ENCODE assay signal across 20 mouse cellular contexts in genomic region chr1:39644333-39644732, GRCm38 (mm10). TPM values are rescaled to one million over a fixed set of nuclear protein-coding genes. Genes with fewer than 3 reads are reported as not detected.
"Had no signal": no experiment of that assay in that cellular context is flagged by ENCODE, and none has a peak within 500 bp of the region (broad histone marks: within the 10 kb centered on the region; RNA-seq: fewer than 3 reads in every experiment).

No protein-coding gene starts in this region.

- ATAC-seq: midbrain, embryonic 16.5 days had no signal

- DNase-seq: kidney, adult 11 months; kidney, adult 9 months; kidney, postnatal 36 days; left cerebral cortex, postnatal 4 days; lung, embryonic 14.5 days; lung, postnatal 10 days; lung, postnatal 4 days; retina, postnatal 1 day; right cerebral cortex, postnatal 4 days; thymus, postnatal 4 days had no signal

- H3K27ac ChIP-seq: kidney, postnatal 0 days; layer of hippocampus, adult 2 months; limb, embryonic 13.5 days; liver, embryonic 15.5 days; midbrain, embryonic 12.5 days; neural tube, embryonic 13.5 days; stomach, embryonic 15.5 days had no signal

- H3K9me3 ChIP-seq: limb, embryonic 13.5 days; liver, embryonic 15.5 days; midbrain, embryonic 12.5 days; stomach, embryonic 15.5 days had no signal

- H3K27me3 ChIP-seq: stomach, embryonic 15.5 days had no signal

- H3K4me2 ChIP-seq: limb, embryonic 13.5 days; liver, embryonic 15.5 days; lung, embryonic 14.5 days; midbrain, embryonic 12.5 days; neural tube, embryonic 13.5 days; stomach, embryonic 15.5 days had no signal

- H3K4me3 ChIP-seq: layer of hippocampus, adult 2 months; limb, embryonic 13.5 days; liver, embryonic 15.5 days; megakaryocyte, embryonic 14.5 days; midbrain, embryonic 12.5 days; neural tube, embryonic 13.5 days; stomach, embryonic 15.5 days had no signal

- H3K4me1 ChIP-seq: megakaryocyte, embryonic 14.5 days; stomach, embryonic 15.5 days had no signal

- H3K36me3 ChIP-seq: limb, embryonic 13.5 days; liver, embryonic 15.5 days; midbrain, embryonic 12.5 days; neural tube, embryonic 13.5 days; stomach, embryonic 15.5 days had no signal

- H3K9ac ChIP-seq: limb, embryonic 13.5 days; liver, embryonic 15.5 days; lung, embryonic 14.5 days; midbrain, embryonic 12.5 days; neural tube, embryonic 13.5 days; stomach, embryonic 15.5 days had no signal

RNA-seq across cellular contexts. Expression of gene Creg2, which starts 6.9 kb away (rescaled TPM):
- polyA plus RNA-seq: liver, adult 2 months; liver, embryonic 15.5 days had no signal
